Mouse (Mus musculus) yolk sac, embryonic 10.5 days (tissue): ENCODE measurements at regions not wholly inside any gene's neighbourhood (a gene's known extent, or its start where the extent isn't known, plus 50 kb on each side); places are given as distances from the start of the nearest gene placed in this dataset.

Source experiments
- DNase-seq: peaks from one replicate; pipeline ENCODE4 v3.0.0-alpha.2; 2017; ENCODE audit warnings: low spot score

- DNase-seq, result no peak
These were observed 62.8 kb upstream of the Cacna2d3 start for GRCm38 (mm10) chr14:29784506-29784905.

- DNase-seq, result no peak
These were observed 64.8 kb upstream of the Cacna2d3 start for GRCm38 (mm10) chr14:29786431-29786830.

GRCm38 (mm10) chr14:29787796-29788195 lies 66.1 kb upstream of the Cacna2d3 start:
- no peak for DNase-seq

GRCm38 (mm10) chr14:29788351-29788750 lies 66.7 kb upstream of the Cacna2d3 start:
- DNase-seq, result no peak

GRCm38 (mm10) chr14:29795325-29795724 lies 73.7 kb upstream of the Cacna2d3 start:
- no peak for DNase-seq

- no peak for DNase-seq
These were observed 74.7 kb upstream of the Cacna2d3 start for GRCm38 (mm10) chr14:29796396-29796795.

- DNase-seq, result no peak
These were observed 78.2 kb upstream of the Cacna2d3 start for GRCm38 (mm10) chr14:29799852-29800251.

- no peak for DNase-seq
These were observed 83.6 kb upstream of the Cacna2d3 start for GRCm38 (mm10) chr14:29805234-29805633.

- no peak for DNase-seq
These were observed 86.2 kb upstream of the Cacna2d3 start for GRCm38 (mm10) chr14:29807881-29808280.

- no peak for DNase-seq
These were observed 93.0 kb upstream of the Cacna2d3 start for GRCm38 (mm10) chr14:29814626-29815025.

GRCm38 (mm10) chr14:29817548-29817947 lies 95.9 kb upstream of the Cacna2d3 start:
- DNase-seq, result no peak

- DNase-seq, result no peak
These were observed 96.6 kb upstream of the Cacna2d3 start for GRCm38 (mm10) chr14:29818251-29818650.

GRCm38 (mm10) chr14:29818751-29819150 lies 97.1 kb upstream of the Cacna2d3 start:
- no peak for DNase-seq

GRCm38 (mm10) chr14:29837063-29837462 lies 115.4 kb upstream of the Cacna2d3 start:
- no peak for DNase-seq

- DNase-seq, result no peak
These were observed 117.9 kb upstream of the Cacna2d3 start for GRCm38 (mm10) chr14:29839576-29839975.

GRCm38 (mm10) chr14:29841361-29842117 lies 119.9 kb upstream of the Cacna2d3 start:
- no peak for DNase-seq

GRCm38 (mm10) chr14:29847661-29848060 lies 120.4 kb upstream of the Selenok start:
- DNase-seq, result no peak

GRCm38 (mm10) chr14:29851286-29851685 lies 116.8 kb upstream of the Selenok start:
- DNase-seq, result no peak

GRCm38 (mm10) chr14:29851956-29852725 lies 116.0 kb upstream of the Selenok start:
- no peak for DNase-seq

GRCm38 (mm10) chr14:29862032-29862431 lies 106.1 kb upstream of the Selenok start:
- peak; percentile 1 for DNase-seq

- no peak for DNase-seq
These were observed 101.4 kb upstream of the Selenok start for GRCm38 (mm10) chr14:29866455-29867275.

- DNase-seq, result no peak
These were observed 100.8 kb upstream of the Selenok start for GRCm38 (mm10) chr14:29867311-29867710.
